Mouse (Mus musculus) kidney, embryonic 16.5 days (tissue): ENCODE measurements around the gene Serpinb1a. TPM values are rescaled to one million over a fixed set of nuclear protein-coding genes. Genes with fewer than 3 reads are reported as not detected.

Source experiments
- ATAC-seq: fragments of 200-750 bp; cut with Nextera tagmentation; 2 replicates; pipeline ENCODE4 v1.8.0; 2017; ENCODE audit warnings: moderate TSS enrichment; ENCODE audit not compliant: low FRiP score, low TSS enrichment
- H3K27ac ChIP-seq: fragments of 300-500 bp; sonication (generic); 2 replicates; pipeline ENCODE4 v1.5.1; 2014; ENCODE audit warnings: low read length
- H3K27me3 ChIP-seq: fragments of 300-500 bp; sonication (generic); 2 replicates; pipeline ENCODE4 v1.6.1; 2014; ENCODE audit warnings: low read length, control low read depth, mixed read lengths; ENCODE audit not compliant: insufficient read depth
- H3K36me3 ChIP-seq: fragments of 300-500 bp; sonication (generic); 2 replicates; pipeline ENCODE4 v1.6.1; 2014; ENCODE audit warnings: low read length, control low read depth, mixed read lengths; ENCODE audit not compliant: insufficient read depth
- H3K4me1 ChIP-seq: fragments of 300-500 bp; sonication (generic); 2 replicates; pipeline ENCODE4 v1.6.1; 2014; ENCODE audit warnings: low read length, control low read depth, mixed read lengths; ENCODE audit not compliant: insufficient read depth
- H3K4me2 ChIP-seq: fragments of 300-500 bp; sonication (generic); replicated peaks from 2 replicates; pipeline ENCODE4 v1.6.1; 2014; ENCODE audit warnings: low read depth, low read length
- H3K4me3 ChIP-seq: fragments of 300-500 bp; sonication (generic); 2 replicates; pipeline ENCODE4 v1.5.1; 2014; ENCODE audit warnings: mild to moderate bottlenecking, low read length
- H3K9ac ChIP-seq: fragments of 300-500 bp; sonication (generic); replicated peaks from 2 replicates; pipeline ENCODE4 v1.6.1; 2014; ENCODE audit warnings: low read length
- H3K9me3 ChIP-seq: fragments of 300-500 bp; sonication (generic); 2 replicates; pipeline ENCODE4 v1.6.1; 2016; ENCODE audit warnings: low read length, control low read depth
- WGBS: fragments of 180-500 bp; shearing (Covaris S2); extraction: QIAGEN DNeasy Blood & Tissue Kit; methylation state at CpG from one replicate; pipeline ENCODE4 v1.1.7; 2014; 5-methylcytosine and 5-hydroxymethylcytosine counted together
- polyA plus RNA-seq: library from polyadenylated mRNA; unstranded; fragments of >200 nt; fragmentation: Nextera tagmentation; extraction: Ambion mirVana; gene quantifications from 2 replicates; pipeline ENCODE4 v1.2.1, GENCODE M21; 2015

Gene Serpinb1a
- polyA plus RNA-seq, 1 experiment from 2014 or later, result 12.1 TPM

GRCm38 (mm10) chr13:32827111-32827822 lies 23.7 kb downstream of the Serpinb1a start:
- no peak overlapping the region for H3K4me2 ChIP-seq
- ATAC-seq, result no peak
- WGBS, result 83% methylated on average over 3 of the region's 3 CpGs

DNA sequence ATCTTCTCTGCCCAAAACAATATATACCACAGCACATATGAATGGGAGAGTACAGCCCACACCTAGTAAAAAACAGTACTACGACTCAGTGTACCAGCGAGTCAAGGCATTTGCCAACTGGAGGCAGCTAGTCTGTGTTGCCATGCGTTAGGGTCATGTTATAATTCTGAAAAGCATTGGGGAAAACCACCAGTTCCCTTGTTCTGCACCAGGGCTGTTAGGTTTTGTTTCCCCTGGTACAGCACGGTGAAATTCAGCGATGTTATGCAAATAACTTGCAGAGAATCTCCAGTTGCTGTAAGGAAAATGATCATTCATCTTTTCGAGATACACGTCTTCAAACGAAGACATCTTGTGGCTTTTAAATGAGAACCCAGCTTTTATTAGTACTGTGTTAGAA lies 25.4 kb downstream of the Serpinb1a start:
- no peak for ATAC-seq
- Histone ChIP-seq H3K4me2 (no peak overlapping the region), H3K4me3 (no peak overlapping the region), H3K36me3 (peaks cover 11% of the 10 kb centered on the region), H3K9ac (no peak overlapping the region), H3K9me3 (no peaks in the 10 kb centered on the region), H3K27me3 (no peaks in the 10 kb centered on the region), H3K4me1 (no peaks in the 10 kb centered on the region), H3K27ac (no peak overlapping the region)
- 93% methylated on average over 8 of the region's 8 CpGs for WGBS

More at GRCm38 (mm10) chr13:32827111-32827822, 23.7 kb downstream of the Serpinb1a start:
- no peaks in the 10 kb centered on the region for H3K4me1 ChIP-seq
- no peak overlapping the region for H3K9ac ChIP-seq
- no peaks in the 10 kb centered on the region for H3K27me3 ChIP-seq
- H3K27ac ChIP-seq, result no peak overlapping the region
- no peaks in the 10 kb centered on the region for H3K9me3 ChIP-seq
- H3K4me3 ChIP-seq, result no peak overlapping the region
- H3K36me3 ChIP-seq, result no peaks in the 10 kb centered on the region

GRCm38 (mm10) chr13:32824377-32825330 lies 26.3 kb downstream of the Serpinb1a start:
- Histone ChIP-seq H3K36me3 (peaks cover 16% of the 10 kb centered on the region), H3K27ac (no peak overlapping the region), H3K4me1 (no peaks in the 10 kb centered on the region), H3K9me3 (no peaks in the 10 kb centered on the region), H3K4me3 (no peak overlapping the region), H3K9ac (no peak overlapping the region), H3K4me2 (no peak overlapping the region), H3K27me3 (no peaks in the 10 kb centered on the region)
- WGBS, result 69% methylated on average over 6 of the region's 6 CpGs
- ATAC-seq, result no peak

GRCm38 (mm10) chr13:32823126-32823525 lies 27.9 kb downstream of the Serpinb1a start:
- H3K4me2 ChIP-seq, result no peak overlapping the region
- ATAC-seq, result no peak
- H3K9me3 ChIP-seq, result no peaks in the 10 kb centered on the region
- H3K9ac ChIP-seq, result no peak overlapping the region
- H3K4me1 ChIP-seq, result no peaks in the 10 kb centered on the region
- no peak overlapping the region for H3K27ac ChIP-seq
- no peaks in the 10 kb centered on the region for H3K27me3 ChIP-seq
- no peak overlapping the region for H3K4me3 ChIP-seq
- 72% methylated on average over 6 of the region's 6 CpGs for WGBS
- H3K36me3 ChIP-seq, result peaks cover 24% of the 10 kb centered on the region

DNA sequence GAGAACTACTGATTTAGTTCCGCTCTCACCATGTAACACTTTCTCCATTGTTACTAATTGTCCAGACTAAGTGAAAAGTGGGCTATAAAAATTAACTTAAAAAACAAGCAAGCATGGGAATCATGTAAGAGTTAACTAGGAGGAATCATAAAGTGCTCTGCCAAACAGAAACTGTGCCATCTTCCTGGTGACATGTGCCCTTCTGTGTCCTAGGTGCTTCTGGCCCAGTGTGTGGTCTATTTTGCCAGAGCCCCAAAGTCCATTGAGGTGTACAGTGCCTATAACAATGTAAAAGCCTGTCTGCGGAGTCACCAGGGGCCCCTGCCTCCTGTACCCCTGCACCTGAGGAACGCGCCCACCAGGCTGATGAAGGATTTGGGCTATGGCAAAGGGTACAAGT lies 29.3 kb downstream of the Serpinb1a start:
- H3K27me3 ChIP-seq, result no peaks in the 10 kb centered on the region
- no peak overlapping the region for H3K9ac ChIP-seq
- WGBS, result 98% methylated on average over 4 of the region's 4 CpGs
- peaks cover 36% of the 10 kb centered on the region for H3K36me3 ChIP-seq
- H3K9me3 ChIP-seq, result no peaks in the 10 kb centered on the region
- H3K4me1 ChIP-seq, result no peaks in the 10 kb centered on the region
- H3K4me2 ChIP-seq, result no peak overlapping the region
- H3K27ac ChIP-seq, result no peak overlapping the region
- H3K4me3 ChIP-seq, result no peak overlapping the region
- ATAC-seq, result no peak

DNA sequence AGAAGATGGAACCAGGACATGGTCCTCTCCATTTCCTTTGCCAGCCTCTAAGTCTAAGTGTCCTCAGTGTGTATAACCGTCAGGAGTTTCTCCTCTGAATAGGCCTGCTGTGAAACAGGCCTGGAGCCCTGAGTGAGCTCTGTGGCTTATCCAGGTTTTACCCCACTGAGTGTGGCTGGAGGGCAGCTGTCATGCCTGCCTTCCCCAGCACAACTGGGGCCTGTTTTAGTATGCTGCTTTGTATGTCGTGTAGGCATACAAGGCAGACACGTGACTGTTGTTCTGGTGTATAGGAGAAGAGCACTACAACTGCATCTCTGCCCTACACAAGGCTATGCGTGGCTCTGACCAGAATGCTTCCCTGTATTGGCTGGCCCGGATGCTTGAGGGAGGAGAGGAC lies 31.1 kb downstream of the Serpinb1a start:
- H3K4me1 ChIP-seq, result no peaks in the 10 kb centered on the region
- H3K27ac ChIP-seq, result no peak overlapping the region
- no peak overlapping the region for H3K4me3 ChIP-seq
- H3K9me3 ChIP-seq, result no peaks in the 10 kb centered on the region
- no peak overlapping the region for H3K4me2 ChIP-seq
- whole genome bisulfite sequencing, result 90% methylated on average over 5 of the region's 5 CpGs
- no peaks in the 10 kb centered on the region for H3K27me3 ChIP-seq
- no peak for ATAC-seq
- H3K36me3 ChIP-seq, result peaks cover 42% of the 10 kb centered on the region
- H3K9ac ChIP-seq, result no peak overlapping the region

- Histone ChIP-seq H3K36me3 (peaks cover 48% of the 10 kb centered on the region), H3K4me2 (no peak overlapping the region), H3K27me3 (no peaks in the 10 kb centered on the region), H3K4me1 (no peaks in the 10 kb centered on the region), H3K9me3 (no peaks in the 10 kb centered on the region), H3K4me3 (no peak overlapping the region), H3K9ac (no peak overlapping the region), H3K27ac (no peak overlapping the region)
- WGBS, result 90% methylated on average over 3 of the region's 3 CpGs
- no peak for ATAC-seq
Measured at GRCm38 (mm10) chr13:32819241-32819640, 31.7 kb downstream of the Serpinb1a start.

- Histone ChIP-seq H3K9me3 (no peaks in the 10 kb centered on the region), H3K9ac (no peak overlapping the region), H3K4me2 (no peak overlapping the region), H3K27me3 (no peaks in the 10 kb centered on the region), H3K4me1 (peaks cover 13% of the 10 kb centered on the region), H3K36me3 (peaks cover 31% of the 10 kb centered on the region), H3K4me3 (no peak overlapping the region), H3K27ac (no peak overlapping the region)
- WGBS, result 87% methylated on average over 3 of the region's 3 CpGs
- ATAC-seq, result no peak
Measured at GRCm38 (mm10) chr13:32807624-32808023, 43.4 kb downstream of the Serpinb1a start.

DNA sequence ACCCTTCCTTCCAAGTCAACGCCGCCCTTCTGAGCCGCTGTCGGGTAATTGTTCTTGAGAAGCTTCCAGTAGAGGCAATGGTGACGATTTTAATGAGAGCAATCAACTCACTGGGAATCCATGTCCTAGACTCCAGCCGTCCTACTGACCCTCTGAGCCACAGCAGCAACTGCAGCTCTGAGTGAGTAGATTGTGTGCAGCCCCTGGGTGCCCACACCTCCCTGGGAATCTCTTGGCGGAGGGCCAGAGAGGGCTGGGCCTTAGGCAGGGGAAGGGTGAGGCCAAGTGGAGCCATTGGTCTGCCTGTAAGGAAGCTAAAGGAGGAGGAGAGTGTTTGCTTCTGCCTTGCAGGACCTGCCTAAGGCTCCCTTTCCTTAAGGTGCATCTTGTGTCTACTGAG lies 44.2 kb downstream of the Serpinb1a start:
- Histone ChIP-seq H3K4me3 (no peak overlapping the region), H3K27ac (no peak overlapping the region), H3K9me3 (no peaks in the 10 kb centered on the region), H3K9ac (no peak overlapping the region), H3K4me2 (no peak overlapping the region), H3K36me3 (peaks cover 31% of the 10 kb centered on the region), H3K27me3 (no peaks in the 10 kb centered on the region), H3K4me1 (peaks cover 13% of the 10 kb centered on the region)
- no peak for ATAC-seq
- 79% methylated on average over 7 of the region's 7 CpGs for WGBS
